Mouse (Mus musculus) left cerebral cortex, adult 11 months (tissue): Measurements from ENCODE around the gene Ern1.

Experiments used
- DNase-seq: peaks from one replicate; pipeline ENCODE4 v3.0.0; 2022; ENCODE audit warnings: low spot score

Gene Ern1

GRCm38 (mm10) chr11:106389611-106390010, 98.0 kb downstream of the Ern1 start:
- DNase-seq = no peak

- DNase-seq = no peak
Measured at GRCm38 (mm10) chr11:106387791-106388216, 99.8 kb downstream of the Ern1 start, which contains the start of gene Icam2. Icam2 (minus strand) TSS chr11:106388075.

GRCm38 (mm10) chr11:106387020-106387419, 100.6 kb downstream of the Ern1 start:
- DNase-seq = no peak

GRCm38 (mm10) chr11:106386409-106386808, 101.2 kb downstream of the Ern1 start:
- DNase-seq = no peak

- DNase-seq = no peak
Measured at GRCm38 (mm10) chr11:106383051-106383790, 104.4 kb downstream of the Ern1 start.

- no peak for DNase-seq
Measured at GRCm38 (mm10) chr11:106382424-106382823, 105.2 kb downstream of the Ern1 start.

GRCm38 (mm10) chr11:106381883-106382282, 105.8 kb downstream of the Ern1 start:
- DNase-seq = no peak

GRCm38 (mm10) chr11:106381011-106381410, 106.6 kb downstream of the Ern1 start:
- DNase-seq = no peak

GRCm38 (mm10) chr11:106374979-106375378, 112.7 kb downstream of the Ern1 start:
- DNase-seq = no peak

GRCm38 (mm10) chr11:106374559-106374958, 113.1 kb downstream of the Ern1 start:
- DNase-seq = no peak

GRCm38 (mm10) chr11:106373998-106374397, 113.7 kb downstream of the Ern1 start:
- no peak for DNase-seq

GRCm38 (mm10) chr11:106366316-106366715, 121.3 kb downstream of the Ern1 start:
- peak; percentile 45 for DNase-seq

- DNase-seq = no peak
Measured at GRCm38 (mm10) chr11:106365366-106365765, 122.3 kb downstream of the Ern1 start, which contains the start of gene Prr29. Prr29 (plus strand) TSS chr11:106365472.

GRCm38 (mm10) chr11:106364712-106365111, 122.9 kb downstream of the Ern1 start:
- no peak for DNase-seq

GRCm38 (mm10) chr11:106359350-106359749, 128.3 kb downstream of the Ern1 start:
- no peak for DNase-seq

- no peak for DNase-seq
Measured at GRCm38 (mm10) chr11:106355382-106356128, 132.1 kb downstream of the Ern1 start.

- DNase-seq = no peak
Measured at GRCm38 (mm10) chr11:106354181-106354580, 133.5 kb downstream of the Ern1 start.

GRCm38 (mm10) chr11:106353188-106353587, 134.5 kb downstream of the Ern1 start, which contains the start of gene Scn4a:
Scn4a (minus strand) TSS chr11:106353288.
- DNase-seq = no peak

- DNase-seq = no peak
Measured at GRCm38 (mm10) chr11:106351941-106352340, 135.7 kb downstream of the Ern1 start.

- no peak for DNase-seq
Measured at GRCm38 (mm10) chr11:106351253-106351652, 136.4 kb downstream of the Ern1 start.

GRCm38 (mm10) chr11:106350853-106351252, 136.8 kb downstream of the Ern1 start:
- no peak for DNase-seq

GRCm38 (mm10) chr11:106349772-106350171, 137.9 kb downstream of the Ern1 start:
- no peak for DNase-seq

GRCm38 (mm10) chr11:106344910-106345309, 142.7 kb downstream of the Ern1 start:
- no peak for DNase-seq
